In genomic region chr9:89874434-89874833, GRCm38 (mm10) we compare ENCODE assay signal across 9 mouse cellular contexts. TPM values are rescaled to one million over a fixed set of nuclear protein-coding genes. Genes with fewer than 3 reads are reported as not detected.
DNase-seq lines count a peak whose midpoint lies in the region.
"Had no signal": no experiment of that assay in that cellular context is flagged by ENCODE, and none has a peak within 500 bp of the region (broad histone marks: within the 10 kb centered on the region; RNA-seq: fewer than 3 reads in every experiment).

No protein-coding gene starts in this region.

- intact Hi-C loops in heart, postnatal 14 days (cut with DNase I), result no loop called here

- peak; percentile 12 to 56 for DNase-seq in heart, adult 18-20 months
- no peak for DNase-seq in heart, postnatal 14 days
- peak; percentile 18 for DNase-seq in CD4-positive helper T cell, adult 2 months (ENCODE audit: low read depth, low spot score)
- DNase-seq in adrenal gland, postnatal 36 days, result peak; percentile 78 to 82
- peak; percentile 55 to 61 for DNase-seq in monocyte, adult 2 months (ENCODE audit: low read depth in 1 of 2, low spot score in 2 of 2)
- DNase-seq in T-cell, adult 2 months (ENCODE audit: low spot score), result no peak
- DNase-seq in left cerebral cortex, adult 8-10 months (ENCODE audit: low spot score in 2 of 2), result no peak
- no peak for DNase-seq in cerebellum, adult 11-12 months
- DNase-seq: thymus, postnatal 4 days had no signal

RNA-seq across cellular contexts. Expression of gene Rasgrf1, which starts 35.3 kb away (rescaled TPM):
- under 1 TPM; 0.15 TPM for total RNA-seq in heart, adult 18-20 months (2021)
- total RNA-seq in heart, postnatal 14 days (2021), result not detected
- total RNA-seq in adrenal gland, postnatal 36 days (2021), result 10 to 100 TPM; 12.7 to 17.1 TPM
- 100 to 1,000 TPM; 274 to 308 (median 296) TPM for total RNA-seq in left cerebral cortex, adult 8-10 months (2022)

Comparison
In these comparisons a context has a peak if more than half of its experiments do, and no peak if none do; other contexts are left out.
1. DNase-seq: peak in heart, adult 18-20 months (2 of 2), CD4-positive helper T cell, adult 2 months (single experiment), adrenal gland, postnatal 36 days (2 of 2) and monocyte, adult 2 months (2 of 2); none in heart, postnatal 14 days (0 of 2), T-cell, adult 2 months (single experiment), left cerebral cortex, adult 8-10 months (0 of 2) and cerebellum, adult 11-12 months (single experiment).
2. RNA of gene Rasgrf1, which starts 35.3 kb away (total RNA-seq): 274 to 308 TPM in left cerebral cortex, adult 8-10 months; 12.7 to 17.1 TPM in adrenal gland, postnatal 36 days, 0.15 TPM in heart, adult 18-20 months and not detected in heart, postnatal 14 days; every median in the first group is over 10 times any median in the second.